Mouse (Mus musculus) spleen, adult 2 months (tissue): ENCODE results near the gene Mcpt8. TPM values are rescaled to one million over a fixed set of nuclear protein-coding genes. Genes with fewer than 3 reads are reported as not detected.

ENCODE experiments used
- DNase-seq, 2 experiments: peaks; one replicate each; pipeline versions ENCODE4 v3.0.0 to v3.0.0-alpha.2; 2012 to 2021; ENCODE audit warnings: low spot score in 2 of 2, low read depth in 1 of 2
- H3K27ac ChIP-seq: fragments of 200-500 bp; 2 replicates; pipeline ENCODE4 v1.5.1; 2012; ENCODE audit warnings: low read length, inconsistent platforms; ENCODE audit not compliant: insufficient read depth
- H3K27me3 ChIP-seq: fragments of 200-500 bp; 2 replicates; pipeline ENCODE4 v1.6.1; 2012; ENCODE audit warnings: mild to moderate bottlenecking, moderate library complexity, low read length, inconsistent platforms; ENCODE audit not compliant: control insufficient read depth, insufficient read depth
- H3K36me3 ChIP-seq: fragments of 200-500 bp; 2 replicates; pipeline ENCODE4 v1.6.1; 2012; ENCODE audit warnings: mild to moderate bottlenecking, low read length, inconsistent platforms; ENCODE audit not compliant: control insufficient read depth, insufficient read depth
- H3K4me1 ChIP-seq: fragments of 200-500 bp; 2 replicates; pipeline ENCODE4 v1.6.1; 2011; ENCODE audit warnings: inconsistent platforms; ENCODE audit not compliant: control insufficient read depth, insufficient read depth, insufficient read length
- H3K4me3 ChIP-seq: fragments of 200-500 bp; 2 replicates; pipeline ENCODE4 v1.5.1; 2011; ENCODE audit warnings: mild to moderate bottlenecking, inconsistent platforms; ENCODE audit not compliant: insufficient read depth, insufficient read length; ENCODE audit errors: extremely low read depth
- CTCF ChIP-seq: fragments of 200-500 bp; IDR thresholded peaks from 2 replicates; pipeline ENCODE4 v1.5.1; 2011; ENCODE audit warnings: mild to moderate bottlenecking, inconsistent platforms; ENCODE audit not compliant: insufficient read depth, insufficient read length, insufficient replicate concordance; ENCODE audit errors: extremely low read depth
- POLR2A ChIP-seq: fragments of 200-500 bp; IDR thresholded peaks from 2 replicates; pipeline ENCODE4 v1.6.1; 2011; ENCODE audit warnings: low read depth, low read length, inconsistent platforms
- WGBS: fragments of 180-500 bp; shearing (Covaris S2); methylation state at CpG from one replicate; pipeline ENCODE4 v1.1.7; 2018; 5-methylcytosine and 5-hydroxymethylcytosine counted together
- polyA plus RNA-seq: library from polyadenylated mRNA; depleted of rRNA; stranded (reverse); fragments of >200 nt; gene quantifications from 2 replicates; pipeline ENCODE4 v1.2.3, GENCODE M21; 2012

The Mcpt8 gene
- polyA plus RNA-seq, 1 experiment: 0.34 TPM

DNA sequence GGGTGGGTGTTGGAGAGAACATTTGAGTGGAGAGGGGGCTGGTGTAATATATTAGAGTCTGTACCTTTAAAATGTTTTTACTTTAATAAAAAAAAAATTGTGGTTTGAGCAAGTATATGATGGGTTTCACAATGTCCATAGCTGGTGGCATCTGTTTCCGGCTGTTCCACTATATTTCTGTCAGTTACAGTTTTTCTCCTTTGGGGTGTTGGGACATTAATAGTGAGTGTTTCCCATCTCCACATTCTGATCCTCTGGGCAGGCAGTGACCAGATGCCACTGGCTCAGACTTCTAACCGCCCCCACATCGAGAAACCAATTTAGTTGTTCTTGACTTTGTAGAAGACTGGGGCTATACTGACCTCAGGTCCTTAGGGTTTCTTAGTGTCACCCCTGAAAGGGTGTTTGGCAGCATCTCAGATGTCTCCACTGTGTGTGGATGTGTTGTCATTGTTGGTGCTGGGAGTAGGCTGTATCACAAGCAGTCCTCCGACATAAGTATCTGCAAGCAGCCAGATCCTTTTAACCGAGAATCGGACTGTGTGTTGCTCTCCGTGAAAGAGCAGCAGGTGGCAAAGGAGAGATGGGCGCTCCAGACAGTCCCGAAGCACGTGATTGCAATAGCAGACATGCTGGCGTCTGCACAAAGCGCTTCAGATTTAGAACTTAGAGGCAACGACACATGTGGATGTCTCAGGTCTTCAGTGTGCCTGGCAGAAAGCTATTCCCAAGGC, 20.5 kb upstream of the Mcpt8 start:
- 67% methylated on average over 13 of the region's 13 CpGs for WGBS
- Histone ChIP-seq H3K27ac (no peak overlapping the region), H3K27me3 (no peaks in the 10 kb centered on the region), H3K36me3 (no peaks in the 10 kb centered on the region), H3K4me3 (no peak overlapping the region), H3K4me1 (no peaks in the 10 kb centered on the region)
- DNase-seq: no peak
- TF ChIP-seq CTCF (no peak), POLR2A (no peak)

DNA sequence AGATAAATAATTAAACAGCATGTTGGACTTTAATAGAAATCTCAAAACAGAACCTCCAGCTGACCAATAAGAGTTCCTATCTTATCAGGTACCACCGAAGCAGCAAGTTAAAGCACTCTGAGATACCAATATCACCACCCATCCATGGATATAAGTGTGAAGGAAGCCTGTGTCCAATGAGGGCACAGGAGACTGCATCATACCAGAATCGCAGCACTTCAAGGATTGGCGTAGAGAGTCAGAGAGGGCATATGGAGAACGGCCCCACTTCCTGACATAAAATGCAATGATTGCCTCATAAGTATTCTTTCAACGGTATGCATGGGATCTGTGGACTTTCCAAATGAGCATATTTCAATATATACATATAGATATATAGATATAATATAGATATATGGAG, 19.9 kb upstream of the Mcpt8 start:
- Histone ChIP-seq H3K27ac (no peak overlapping the region), H3K4me3 (no peak overlapping the region), H3K36me3 (no peaks in the 10 kb centered on the region), H3K4me1 (no peaks in the 10 kb centered on the region), H3K27me3 (no peaks in the 10 kb centered on the region)
- no peak for DNase-seq
- no peak for TF ChIP-seq CTCF
- TF ChIP-seq POLR2A: no peak
- WGBS: 71% methylated on average over 5 of the region's 5 CpGs

DNA sequence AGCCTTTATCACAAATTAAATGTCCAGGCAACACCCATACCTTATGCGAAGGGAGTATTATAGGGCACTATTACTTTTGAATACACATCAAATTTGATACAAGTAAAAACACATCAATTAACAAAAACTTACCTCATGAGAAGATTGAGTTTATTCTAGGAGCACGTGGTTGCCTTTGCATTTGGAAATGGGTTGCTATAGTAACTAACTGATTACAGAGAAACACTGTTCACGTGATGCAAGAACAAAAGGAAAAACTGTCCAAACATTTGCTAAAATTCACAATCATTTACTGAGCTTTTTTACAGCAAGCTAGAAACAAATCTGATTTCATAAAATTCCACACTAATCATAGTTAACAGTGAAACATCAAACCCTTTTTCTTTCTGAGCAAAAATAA, 18.4 kb upstream of the Mcpt8 start:
- Histone ChIP-seq H3K36me3 (no peaks in the 10 kb centered on the region), H3K27me3 (no peaks in the 10 kb centered on the region), H3K4me3 (no peak overlapping the region), H3K27ac (no peak overlapping the region), H3K4me1 (no peaks in the 10 kb centered on the region)
- TF ChIP-seq POLR2A: no peak
- TF ChIP-seq CTCF: no peak
- WGBS: 70% methylated on average over 3 of the region's 3 CpGs
- no peak for DNase-seq

DNA sequence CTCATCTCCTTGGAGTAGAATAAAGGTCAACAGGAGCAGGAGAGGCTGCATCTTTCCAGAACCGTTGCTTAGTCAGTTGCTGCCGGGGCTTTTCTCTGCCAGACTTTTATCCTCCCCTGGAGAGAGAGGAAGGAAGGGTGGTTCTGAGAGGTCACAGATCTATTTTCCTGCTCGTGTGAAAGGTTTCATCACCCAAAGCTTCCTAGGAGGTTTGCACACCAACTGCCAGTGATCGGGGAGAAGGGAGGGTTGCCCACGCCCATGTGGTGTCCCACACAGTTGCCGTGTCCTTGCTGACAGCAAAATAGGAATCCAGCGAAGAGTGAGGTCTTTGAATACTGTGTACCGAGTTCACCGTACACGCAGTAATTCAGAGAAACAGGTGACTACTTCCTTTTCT, 17.3 kb upstream of the Mcpt8 start, which contains the start of gene Ctsg:
TSS of gene Ctsg (minus strand) at position 189 of the 400 bp plus-strand sequence.
- H3K36me3 ChIP-seq: no peaks in the 10 kb centered on the region
- no peak within 1 kb of the TSS for H3K27ac ChIP-seq
- no peak for DNase-seq
- H3K4me1 ChIP-seq: no peaks in the 10 kb centered on the region
- no peak within 1 kb of the TSS for H3K4me3 ChIP-seq
- 33% methylated on average over 10 of the region's 10 CpGs for WGBS
- no peak for TF ChIP-seq POLR2A
- no peak for TF ChIP-seq CTCF
- H3K27me3 ChIP-seq: no peaks in the 10 kb centered on the region

DNA sequence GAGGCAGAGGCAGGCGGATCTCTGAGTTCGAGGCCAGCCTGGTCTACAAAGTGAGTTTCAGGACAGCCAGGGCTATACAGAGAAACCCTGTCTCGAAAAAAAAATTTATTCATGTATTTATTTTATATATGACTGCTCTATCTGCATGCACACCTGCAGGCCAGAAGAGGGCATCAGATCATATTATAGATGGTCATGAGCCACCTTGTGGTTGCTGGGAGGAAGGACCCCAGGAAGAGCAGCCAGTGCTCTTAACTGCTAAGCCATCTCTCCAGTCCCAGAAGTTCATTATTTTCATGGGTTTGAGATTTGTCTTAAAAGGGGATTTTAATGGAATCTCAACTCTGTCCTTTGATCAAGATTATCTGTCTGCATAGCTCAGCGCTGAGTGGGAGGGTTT, 13.9 kb upstream of the Mcpt8 start:
- H3K27me3 ChIP-seq: no peaks in the 10 kb centered on the region
- no peaks in the 10 kb centered on the region for H3K4me1 ChIP-seq
- DNase-seq: no peak
- no peaks in the 10 kb centered on the region for H3K36me3 ChIP-seq
- H3K4me3 ChIP-seq: no peak overlapping the region
- TF ChIP-seq CTCF (no peak), POLR2A (no peak)
- WGBS: 76% methylated on average over 4 of the region's 4 CpGs
- H3K27ac ChIP-seq: no peak overlapping the region

DNA sequence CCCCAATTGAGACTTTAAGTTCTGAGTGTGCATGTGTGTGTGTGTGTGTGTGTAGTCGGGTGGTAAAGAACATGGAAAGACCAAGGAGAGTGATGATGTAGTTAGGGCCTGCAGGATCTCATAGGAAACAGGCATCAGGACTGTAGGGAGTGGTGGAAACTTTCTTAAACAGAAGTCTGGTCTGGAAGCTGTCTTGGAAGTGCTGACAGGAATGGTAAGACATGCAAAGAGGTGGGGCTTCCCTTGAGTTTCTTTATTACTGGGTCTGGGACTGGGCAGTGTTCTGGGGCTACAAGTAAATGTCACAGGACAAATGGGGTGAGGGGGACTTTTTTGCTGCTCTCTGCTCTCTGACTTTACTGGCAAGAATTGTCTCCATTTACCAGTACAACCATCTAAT, 12.5 kb upstream of the Mcpt8 start:
- 86% methylated on average over 1 of the region's 1 CpGs for WGBS
- no peaks in the 10 kb centered on the region for H3K36me3 ChIP-seq
- H3K27ac ChIP-seq: no peak overlapping the region
- H3K4me3 ChIP-seq: no peak overlapping the region
- no peaks in the 10 kb centered on the region for H3K27me3 ChIP-seq
- DNase-seq: no peak
- no peaks in the 10 kb centered on the region for H3K4me1 ChIP-seq
- no peak for TF ChIP-seq CTCF
- no peak for TF ChIP-seq POLR2A

DNA sequence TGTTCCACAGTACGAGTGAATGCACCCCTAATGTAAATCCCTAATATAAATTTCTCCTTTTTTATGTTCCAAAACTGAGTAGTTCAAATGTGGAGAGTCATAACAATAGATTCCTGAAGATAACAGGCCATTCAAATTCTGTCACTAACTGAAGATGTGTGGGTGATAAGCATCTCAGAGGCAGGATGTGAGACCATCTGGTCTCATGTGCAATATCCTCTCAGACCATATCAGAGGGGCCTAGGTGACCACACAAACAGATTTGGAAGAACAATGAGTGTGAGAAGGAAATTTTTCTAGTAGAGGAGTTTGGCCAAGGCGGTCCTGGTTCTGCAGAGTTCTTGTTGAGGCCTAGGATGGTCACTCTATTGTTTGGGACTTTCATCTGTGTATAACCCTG, 8.3 kb upstream of the Mcpt8 start:
- 60% methylated on average over 2 of the region's 2 CpGs for WGBS
- H3K4me3 ChIP-seq: no peak overlapping the region

More for the DNA sequence above, 8.3 kb upstream of the Mcpt8 start:
- Histone ChIP-seq H3K27me3 (no peaks in the 10 kb centered on the region), H3K36me3 (no peaks in the 10 kb centered on the region), H3K27ac (no peak overlapping the region), H3K4me1 (no peaks in the 10 kb centered on the region)
- no peak for DNase-seq
- TF ChIP-seq CTCF (no peak), POLR2A (no peak)
